Mouse (Mus musculus) adrenal gland, postnatal 4 days (tissue): Measurements from ENCODE around the gene Zfp937. TPM values are rescaled to one million over a fixed set of nuclear protein-coding genes. Genes with fewer than 3 reads are reported as not detected.
"Not testable (repeated sequence)": the region's sequence is repeated elsewhere in the genome, so short reads cannot be mapped to it uniquely, and the experiment has no call there.

Experiments
- DNase-seq, 2 experiments: peaks; one replicate each; pipeline ENCODE4 v3.0.0; 2021 to 2022; ENCODE audit warnings: low spot score in 2 of 2, mixed read lengths in 2 of 2
- long read RNA-seq, 2 experiments: library from polyadenylated mRNA; stranded (forward); transcript quantifications; one replicate each; pipeline ENCODE4 v2.0.0; 2021
- total RNA-seq, 2 experiments: library from RNA; stranded (reverse); gene quantifications; 2 replicates each; pipeline ENCODE4 v1.2.3; 2021

Zfp937 gene
- total RNA-seq = 10 to 100 TPM; 13.0 to 13.1 TPM
- long read RNA-seq, experiment 1, partial matches to known transcripts = 0 of 3 reads
- long read RNA-seq, experiment 1, other reads (novel, unspliced or antisense) = 2 of 3 reads
- long read RNA-seq, experiment 2, transcript Zfp937-201 (4 exons, 2,797 nt) = major isoform, 5 of 7 reads
- long read RNA-seq, experiment 2, partial matches to known transcripts = 0 of 7 reads
- long read RNA-seq, experiment 2, other reads (novel, unspliced or antisense) = 2 of 7 reads

- peak; percentile 11 to 41 for DNase-seq
Measured at GRCm38 (mm10) chr2:150217600-150218362, at the start of gene Zfp937. Zfp937 (plus strand) TSS chr2:150218073.

- DNase-seq = no peak
Measured at GRCm38 (mm10) chr2:150173833-150174232, 44.0 kb upstream of the Zfp937 start.

- DNase-seq = not testable (repeated sequence)
Measured at GRCm38 (mm10) chr2:150179579-150179978, 38.3 kb upstream of the Zfp937 start, which contains the start of gene Gm10770. Gm10770 (minus strand) TSS chr2:150179679.

GRCm38 (mm10) chr2:150181046-150181445 lies 36.8 kb upstream of the Zfp937 start:
- not testable (repeated sequence) for DNase-seq

DNA sequence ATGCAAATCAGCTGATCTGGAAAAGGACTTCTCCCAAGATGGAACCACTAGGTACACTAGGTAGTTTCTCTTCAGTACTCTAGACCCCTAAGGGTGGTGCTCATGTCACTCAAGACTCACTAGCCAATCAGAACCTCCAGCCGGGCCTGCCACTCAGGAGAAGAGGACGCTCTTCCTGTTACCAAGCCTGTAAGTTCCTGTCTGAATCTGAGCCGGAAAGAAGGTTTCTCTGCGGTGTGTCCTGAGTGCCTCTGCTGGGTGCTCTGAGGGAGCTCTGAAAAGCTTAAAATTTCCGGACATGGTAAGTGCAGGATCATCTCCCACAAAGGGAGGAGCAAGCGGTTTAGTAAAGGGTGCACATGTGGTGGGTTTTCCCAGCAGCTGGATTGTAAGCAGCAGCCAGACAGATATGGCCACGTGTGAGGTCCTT lies 36.3 kb upstream of the Zfp937 start, which contains the start of gene Gm14139:
TSS of gene Gm14139 (plus strand) at position 186 of the 430 bp plus-strand sequence.
- not testable (repeated sequence) for DNase-seq

DNA sequence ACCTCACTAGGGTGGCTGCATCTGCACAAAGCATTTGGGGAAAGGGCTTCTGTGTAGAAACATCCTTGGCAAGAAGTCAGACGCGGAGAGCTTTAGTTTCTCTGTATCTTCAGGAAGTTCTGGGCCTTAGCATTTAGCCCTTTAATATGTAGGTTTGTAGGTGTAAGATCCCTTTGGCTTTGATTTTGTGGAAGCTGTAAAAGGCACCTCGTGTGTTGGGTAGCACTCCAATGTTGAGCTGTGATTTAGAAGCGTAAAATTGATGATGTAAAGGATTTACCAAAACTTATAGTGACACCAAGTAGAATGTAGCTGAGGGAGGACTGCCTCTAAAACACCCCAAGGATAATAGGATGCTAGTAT lies 471 bp downstream of the Zfp937 start:
- not testable (repeated sequence) for DNase-seq

DNA sequence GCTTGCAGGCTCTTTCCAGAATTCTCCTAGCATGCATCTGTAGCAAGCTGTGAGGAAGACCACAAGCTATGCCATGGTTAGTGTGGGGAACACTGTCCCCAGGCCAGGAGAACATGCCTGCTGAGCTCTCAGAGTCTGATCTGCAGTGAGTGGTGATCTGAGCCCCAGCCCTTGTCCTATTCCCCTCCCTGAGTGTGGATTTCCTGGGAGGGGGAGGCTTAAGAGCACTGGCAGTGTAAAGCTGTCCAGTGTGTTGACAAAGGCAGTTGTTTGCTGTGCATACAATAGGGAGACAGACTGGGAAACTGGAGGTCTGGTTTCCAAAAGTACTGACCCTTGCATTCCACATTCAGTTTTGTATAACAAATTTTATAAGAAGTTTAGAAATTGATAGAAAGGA lies 5.4 kb downstream of the Zfp937 start:
- DNase-seq = not testable (repeated sequence)

GRCm38 (mm10) chr2:150243211-150243610 lies 25.3 kb downstream of the Zfp937 start:
- DNase-seq = no peak

GRCm38 (mm10) chr2:150255491-150255890 lies 37.6 kb downstream of the Zfp937 start, which contains the start of gene Gm21994:
Gm21994 (minus strand) TSS chr2:150255591.
- not testable (repeated sequence) for DNase-seq

- not testable (repeated sequence) for DNase-seq
Measured at GRCm38 (mm10) chr2:150256861-150257260, 39.0 kb downstream of the Zfp937 start.

- DNase-seq = not testable (repeated sequence)
Measured at GRCm38 (mm10) chr2:150257291-150257690, 39.4 kb downstream of the Zfp937 start, which contains the start of gene Gm14124. Gm14124 (plus strand) TSS chr2:150257517.

Other genes with a start within 250 kb of the Zfp937 start
- 10 to 100 TPM in 1 of 2 experiments, 1 to 10 TPM in 1; 8.9 to 10.8 TPM for gene Zfp120, start 81.4 kb upstream of the Zfp937 start, total RNA-seq
- not detected for gene Gm10770, start 38.4 kb upstream of the Zfp937 start, total RNA-seq
- 1 to 10 TPM in 1 of 2 experiments, under 1 TPM in 1; 0.50 to 1.0 TPM for gene Gm14139, start 36.3 kb upstream of the Zfp937 start, total RNA-seq
- gene Gm21994, start 37.5 kb downstream of the Zfp937 start, total RNA-seq = 1 to 10 TPM; 9.2 to 9.5 TPM
- under 1 TPM; 0.45 to 0.59 TPM for gene Gm14124, start 39.4 kb downstream of the Zfp937 start, total RNA-seq
- 1 to 10 TPM; 5.6 to 6.7 TPM for gene Gm10130, start 105.6 kb downstream of the Zfp937 start, total RNA-seq
- gene 3300002I08Rik, start 144.7 kb downstream of the Zfp937 start, total RNA-seq = 10 to 100 TPM in 1 of 2 experiments, 1 to 10 TPM in 1; 8.4 to 10.1 TPM
- 1 to 10 TPM; 9.2 to 9.8 TPM for gene Zfp442, start 233.4 kb downstream of the Zfp937 start, total RNA-seq